Mouse (Mus musculus) intestine, embryonic 14.5 days (tissue): ENCODE data around the gene Btbd16. TPM values are rescaled to one million over a fixed set of nuclear protein-coding genes. Genes with fewer than 3 reads are reported as not detected.

Source experiments
- ATAC-seq: fragments of 200-750 bp; cut with Nextera tagmentation; replicated peaks from 2 replicates; pipeline ENCODE4 v1.8.0; 2017; ENCODE audit warnings: low read depth, moderate number of reproducible peaks, moderate TSS enrichment, moderate library complexity; ENCODE audit not compliant: low FRiP score, low TSS enrichment
- DNase-seq: peaks from one replicate; pipeline ENCODE4 v3.0.0-alpha.2; 2018; ENCODE audit warnings: low spot score
- H3K27ac ChIP-seq: fragments of 300-500 bp; sonication (generic); 2 replicates; pipeline ENCODE4 v1.5.1; 2014; ENCODE audit warnings: low read depth, mild to moderate bottlenecking, control low read depth
- H3K27me3 ChIP-seq: fragments of 300-500 bp; sonication (generic); replicated peaks from 2 replicates; pipeline ENCODE4 v1.6.1; 2014; ENCODE audit warnings: low read length, control low read depth; ENCODE audit not compliant: control insufficient read depth, insufficient read depth
- H3K36me3 ChIP-seq: fragments of 300-500 bp; sonication (generic); 2 replicates; pipeline ENCODE4 v1.6.1; 2014; ENCODE audit warnings: low read length, control low read depth; ENCODE audit not compliant: control insufficient read depth, insufficient read depth
- H3K4me1 ChIP-seq: fragments of 300-500 bp; sonication (generic); replicated peaks from 2 replicates; pipeline ENCODE4 v1.6.1; 2014; ENCODE audit warnings: low read length, control low read depth, mixed read lengths; ENCODE audit not compliant: control insufficient read depth, insufficient read depth
- H3K4me2 ChIP-seq: fragments of 300-500 bp; sonication (generic); 2 replicates; pipeline ENCODE4 v1.6.1; 2014; ENCODE audit warnings: low read length
- H3K4me3 ChIP-seq: fragments of 300-500 bp; sonication (generic); 2 replicates; pipeline ENCODE4 v1.5.1; 2014; ENCODE audit warnings: low read depth, low read length, control low read depth, mixed read lengths
- H3K9ac ChIP-seq: fragments of 300-500 bp; sonication (generic); 2 replicates; pipeline ENCODE4 v1.6.1; 2014; ENCODE audit warnings: mild to moderate bottlenecking, low read length
- H3K9me3 ChIP-seq: fragments of 300-500 bp; sonication (generic); 2 replicates; pipeline ENCODE4 v1.6.1; 2016; ENCODE audit warnings: low read length, control low read depth; ENCODE audit not compliant: control insufficient read depth
- WGBS: fragments of 180-500 bp; shearing (Covaris S2); extraction: QIAGEN DNeasy Blood & Tissue Kit; methylation state at CpG from one replicate; pipeline ENCODE4 v1.1.7; 2014; 5-methylcytosine and 5-hydroxymethylcytosine counted together
- polyA plus RNA-seq: library from polyadenylated mRNA; unstranded; fragments of >200 nt; fragmentation: Nextera tagmentation; extraction: Ambion mirVana; gene quantifications from 2 replicates; pipeline ENCODE4 v1.2.1, GENCODE M21; 2014

Gene Btbd16
- polyA plus RNA-seq, 1 experiment from 2014 or later, result 0.07 TPM

- Histone ChIP-seq H3K9me3 (no peaks in the 10 kb centered on the region), H3K4me1 (0 out of 2 replicates have a peak, but pooled peaks cover 2% of the 10 kb centered on the region), H3K27ac (no peak overlapping the region), H3K27me3 (no peaks in the 10 kb centered on the region), H3K4me3 (no peak overlapping the region), H3K9ac (no peak overlapping the region), H3K4me2 (no peak overlapping the region), H3K36me3 (peaks cover 47% of the 10 kb centered on the region)
- 40% methylated on average over 17 of the region's 17 CpGs for WGBS
- DNase-seq, result peak; percentile 84
- ATAC-seq, result peak; percentile 72
Observed at GRCm38 (mm10) chr7:130762071-130762897, 11.6 kb upstream of the Btbd16 start.

- no peak for DNase-seq
- no peak for ATAC-seq
- Histone ChIP-seq H3K4me3 (no peak overlapping the region), H3K4me1 (0 out of 2 replicates have a peak, but pooled peaks cover 2% of the 10 kb centered on the region), H3K4me2 (no peak overlapping the region), H3K36me3 (peaks cover 38% of the 10 kb centered on the region), H3K27ac (no peak overlapping the region), H3K9me3 (no peaks in the 10 kb centered on the region), H3K27me3 (no peaks in the 10 kb centered on the region), H3K9ac (no peak overlapping the region)
- WGBS, result 94% methylated on average over 17 of the region's 17 CpGs
Observed at GRCm38 (mm10) chr7:130764160-130764559, 9.7 kb upstream of the Btbd16 start.

DNA sequence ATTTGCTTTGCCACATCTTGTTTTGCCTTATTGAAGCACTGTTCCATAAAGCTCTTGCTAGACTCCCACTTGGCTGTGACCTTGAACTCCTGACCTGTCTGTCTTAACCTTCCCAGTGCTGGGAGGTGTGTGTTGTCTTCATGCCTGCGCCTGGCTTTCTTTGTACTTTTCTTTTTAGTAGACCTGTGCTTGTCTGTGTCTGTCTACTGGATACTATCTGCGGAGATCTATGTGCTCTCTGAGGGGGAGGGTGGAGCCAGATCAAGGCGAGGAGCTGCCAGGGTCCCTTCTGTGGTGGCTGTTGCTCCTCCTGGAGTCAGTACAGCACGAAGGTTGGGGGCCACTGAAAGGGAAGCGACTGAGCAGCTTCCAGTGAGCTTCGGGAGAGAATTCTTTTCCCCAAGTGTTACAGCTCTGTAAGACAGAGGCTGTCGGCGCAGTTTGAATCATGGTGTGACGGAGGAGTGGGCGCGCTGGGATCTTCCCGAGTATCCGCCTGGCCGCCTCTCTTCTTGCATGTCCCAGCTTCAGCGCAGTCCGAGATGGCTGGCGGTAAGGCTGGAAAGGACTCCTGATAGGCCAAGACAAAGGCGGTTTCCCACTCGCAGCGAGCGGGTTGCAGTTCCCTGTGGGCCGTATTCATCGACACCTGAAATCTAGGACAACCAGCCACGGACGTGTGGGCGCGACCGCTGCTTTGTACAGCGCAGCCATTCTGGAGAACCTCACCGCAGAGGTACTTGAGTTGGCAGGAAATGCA is 7.3 kb upstream of the Btbd16 start:
- peaks cover 22% of the 10 kb centered on the region for H3K36me3 ChIP-seq
- H3K9ac ChIP-seq, result peak overlapping the region; percentile 27; the same call in 1 of the 2 replicates
- H3K27me3 ChIP-seq, result no peaks in the 10 kb centered on the region
- H3K4me1 ChIP-seq, result 0 out of 2 replicates have a peak, but pooled peaks cover 2% of the 10 kb centered on the region
- no peak overlapping the region for H3K27ac ChIP-seq
- DNase-seq (no peak), ATAC-seq (no peak)
- WGBS, result 61% methylated on average over 30 of the region's 30 CpGs
- H3K4me3 ChIP-seq, result no peak overlapping the region
- H3K4me2 ChIP-seq, result no peak overlapping the region
- no peaks in the 10 kb centered on the region for H3K9me3 ChIP-seq

GRCm38 (mm10) chr7:130768151-130768550 is 5.7 kb upstream of the Btbd16 start:
- Histone ChIP-seq H3K9me3 (no peaks in the 10 kb centered on the region), H3K27me3 (no peaks in the 10 kb centered on the region), H3K36me3 (peaks cover 21% of the 10 kb centered on the region), H3K27ac (no peak overlapping the region), H3K4me1 (no peaks in the 10 kb centered on the region), H3K4me3 (no peak overlapping the region), H3K9ac (no peak overlapping the region), H3K4me2 (no peak overlapping the region)
- DNase-seq, result no peak
- 87% methylated on average over 4 of the region's 4 CpGs for WGBS
- ATAC-seq, result no peak

- Histone ChIP-seq H3K27me3 (no peaks in the 10 kb centered on the region), H3K4me2 (no peak overlapping the region), H3K9ac (no peak overlapping the region), H3K36me3 (peaks cover under 1% of the 10 kb centered on the region; the same call in 1 of the 2 replicates), H3K27ac (no peak overlapping the region), H3K4me3 (no peak overlapping the region), H3K4me1 (no peaks in the 10 kb centered on the region), H3K9me3 (no peaks in the 10 kb centered on the region)
- 27% methylated on average over 3 of the region's 3 CpGs for WGBS
- ATAC-seq, result no peak
- peak; percentile 89 for DNase-seq
Observed at GRCm38 (mm10) chr7:130770707-130771106, 3.2 kb upstream of the Btbd16 start.

DNA sequence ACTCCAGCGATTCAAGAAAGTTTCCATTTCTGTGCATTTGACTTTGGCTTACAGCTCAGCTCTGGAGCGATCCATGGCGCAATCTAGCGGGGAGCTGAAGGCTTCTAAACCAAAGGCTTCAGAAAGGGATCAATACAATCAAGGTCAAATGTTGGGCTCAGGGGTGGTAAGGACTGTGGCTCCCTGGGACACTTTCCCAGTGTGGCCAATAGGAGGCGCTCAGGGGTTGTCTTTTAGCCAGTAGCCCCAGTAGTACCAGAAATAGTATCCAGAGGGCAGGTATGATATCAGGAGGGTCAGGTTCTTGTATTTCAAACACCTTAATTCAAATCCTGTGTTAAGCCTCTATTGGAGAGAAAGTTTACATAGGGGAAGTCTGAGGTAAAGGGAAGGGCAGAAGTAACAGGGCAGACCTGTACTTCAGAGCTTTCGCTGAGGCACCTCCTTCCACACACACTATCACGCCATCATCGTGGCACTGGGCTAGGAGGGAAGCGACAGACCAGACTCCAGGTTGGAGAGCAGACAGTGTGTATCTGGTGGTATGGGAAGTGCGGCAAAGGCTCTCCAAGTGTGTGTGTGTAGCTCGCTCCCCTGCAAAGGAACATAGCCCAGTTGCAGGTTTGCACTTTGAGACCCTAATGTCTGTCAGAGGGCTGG is 568 bp upstream of the Btbd16 start:
- Histone ChIP-seq H3K27me3 (no peaks in the 10 kb centered on the region), H3K9ac (no peak overlapping the region), H3K4me2 (no peak overlapping the region), H3K9me3 (no peaks in the 10 kb centered on the region), H3K36me3 (no peaks in the 10 kb centered on the region), H3K4me3 (no peak overlapping the region), H3K4me1 (no peaks in the 10 kb centered on the region), H3K27ac (no peak overlapping the region)
- WGBS, result 65% methylated on average over 11 of the region's 11 CpGs
- no peak for ATAC-seq
- DNase-seq, result peak; percentile 65

DNA sequence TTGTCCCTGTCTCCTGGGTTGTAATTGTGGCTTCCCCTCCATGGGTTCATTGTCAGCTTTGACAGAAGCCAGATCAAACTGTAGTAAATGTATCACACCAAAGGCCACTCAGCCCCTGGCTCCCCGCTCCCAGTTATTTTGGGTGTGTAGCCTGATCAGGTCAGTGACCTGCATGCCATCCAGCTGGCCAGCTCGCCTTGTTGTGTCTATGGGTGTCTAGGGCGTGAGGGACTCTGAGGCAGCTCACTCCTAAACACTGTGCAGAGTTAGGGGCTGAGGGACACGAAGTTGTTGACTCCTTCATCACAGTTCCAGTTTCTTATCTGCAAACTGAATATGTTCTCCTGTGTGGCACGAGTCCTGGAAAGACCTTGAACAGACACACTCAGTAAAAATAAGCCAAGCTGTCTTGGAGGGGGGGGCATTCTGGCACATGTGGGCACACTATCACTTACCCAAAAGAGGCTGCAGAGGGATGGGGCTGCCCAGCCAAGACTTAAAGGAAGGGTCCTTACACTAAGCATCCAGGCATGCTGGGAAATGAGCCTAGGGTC is 7.1 kb downstream of the Btbd16 start:
- DNase-seq, result no peak
- no peak overlapping the region for H3K27ac ChIP-seq
- H3K9ac ChIP-seq, result no peak overlapping the region
- H3K4me1 ChIP-seq, result peaks cover under 1% of the 10 kb centered on the region; the same call in 1 of the 2 replicates
- H3K36me3 ChIP-seq, result no peaks in the 10 kb centered on the region
- ATAC-seq, result no peak
- H3K27me3 ChIP-seq, result no peaks in the 10 kb centered on the region
- WGBS, result 33% methylated on average over 5 of the region's 5 CpGs
- no peak overlapping the region for H3K4me3 ChIP-seq
- H3K4me2 ChIP-seq, result no peak overlapping the region
- no peaks in the 10 kb centered on the region for H3K9me3 ChIP-seq

DNA sequence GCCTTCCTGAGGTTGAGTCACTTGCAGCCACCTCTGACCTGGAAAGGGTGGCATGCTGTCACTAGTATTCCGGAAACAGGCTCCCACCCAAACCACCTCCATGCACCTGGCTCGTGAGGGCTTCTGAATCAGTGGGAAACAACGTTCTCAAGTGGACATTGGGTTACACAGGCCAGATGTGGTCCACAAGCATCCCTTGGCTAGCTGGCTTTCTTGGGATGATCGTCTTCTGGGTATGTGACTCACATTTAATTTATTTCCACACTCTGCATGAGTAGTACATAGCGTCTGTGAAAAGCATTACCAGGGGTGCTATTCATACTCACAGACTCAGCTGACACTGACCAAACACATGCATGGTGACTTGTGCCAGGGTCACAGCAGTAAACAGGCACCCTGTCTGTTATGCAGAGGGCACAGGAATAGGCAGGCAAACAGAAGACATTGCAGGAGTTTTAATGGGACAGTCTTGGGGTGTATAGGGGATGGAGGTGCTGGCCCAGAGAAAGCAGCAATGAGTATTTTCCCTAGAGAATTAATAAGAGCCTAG is 8.7 kb downstream of the Btbd16 start:
- no peaks in the 10 kb centered on the region for H3K9me3 ChIP-seq
- 53% methylated on average over 5 of the region's 5 CpGs for WGBS
- no peak overlapping the region for H3K27ac ChIP-seq
- H3K4me3 ChIP-seq, result no peak overlapping the region
- DNase-seq (no peak), ATAC-seq (no peak)
- peaks cover 7% of the 10 kb centered on the region; the same call in 1 of the 2 replicates for H3K4me1 ChIP-seq
- no peaks in the 10 kb centered on the region for H3K36me3 ChIP-seq
- H3K27me3 ChIP-seq, result no peaks in the 10 kb centered on the region
- H3K9ac ChIP-seq, result no peak overlapping the region
- H3K4me2 ChIP-seq, result no peak overlapping the region
